In the genomic region with DNA sequence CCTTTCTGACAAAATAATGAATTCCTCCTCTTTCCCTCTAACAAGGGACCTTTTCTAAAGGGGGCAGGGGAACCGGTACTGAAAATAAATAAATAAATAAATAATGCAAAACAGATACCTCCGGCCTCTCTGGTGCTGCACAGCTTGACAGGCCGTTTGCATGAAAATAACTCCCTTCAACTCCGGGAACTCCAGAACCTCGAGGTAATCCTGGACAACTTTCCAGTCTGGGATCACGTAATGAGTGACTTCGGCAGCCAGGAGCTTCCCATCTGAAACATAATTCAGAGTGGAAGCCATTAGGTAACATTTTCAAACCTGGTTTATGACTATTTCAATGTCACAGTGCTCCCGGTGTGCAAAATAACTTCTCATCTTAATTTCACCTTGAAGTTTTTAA, we compare ENCODE assay signal across 9 mouse cellular contexts. TPM values are rescaled to one million over a fixed set of nuclear protein-coding genes. Genes with fewer than 3 reads are reported as not detected.
DNase-seq lines count a peak whose midpoint lies in the region; ATAC-seq and TF ChIP-seq lines count a peak whose summit lies in the region.
"Had no signal": no experiment of that assay in that cellular context is flagged by ENCODE, and none has a peak within 500 bp of the region (broad histone marks: within the 10 kb centered on the region; RNA-seq: fewer than 3 reads in every experiment).

No protein-coding gene starts in this region.

- H3K9me3 ChIP-seq in limb, embryonic 13.5 days: no peaks in the 10 kb centered on the region

- no peak overlapping the region; the same call in 1 of the 2 replicates for H3K27ac ChIP-seq in cerebellum, adult 2 months (ENCODE audit: insufficient read depth, low read length)
- H3K27ac ChIP-seq in testis, adult 2 months (ENCODE audit: control insufficient read depth, insufficient read depth, low read depth, low read length): no peak overlapping the region
- H3K27ac ChIP-seq in limb, embryonic 13.5 days: no peak overlapping the region

- no peak overlapping the region for H3K9ac ChIP-seq in limb, embryonic 13.5 days

- H3K4me2 ChIP-seq in limb, embryonic 13.5 days (replicated peaks): peak overlapping the region; percentile 72

- no peak overlapping the region for H3K4me3 ChIP-seq in cerebellum, adult 2 months (replicated peaks; ENCODE audit: insufficient read depth, low read depth, low read length)
- H3K4me3 ChIP-seq in testis, adult 2 months (ENCODE audit: control insufficient read depth, low read depth, low read length): peak overlapping the region; percentile 98
- H3K4me3 ChIP-seq in limb, embryonic 13.5 days: peak overlapping the region; percentile 78

- WGBS in cerebellum, adult 2 months: 20% methylated on average over 8 of the region's 8 CpGs
- 15% methylated on average over 8 of the region's 8 CpGs for WGBS in limb, embryonic 13.5 days

- TF ChIP-seq POLR2A in cerebellum, adult 2 months (IDR thresholded peaks at IDR 0.05; ENCODE audit: borderline replicate concordance, insufficient read depth, low read length): no peak
- TF ChIP-seq POLR2A in testis, adult 2 months (IDR thresholded peaks at IDR 0.05; ENCODE audit: control insufficient read depth, low read depth, low read length): no peak

- no peak for ATAC-seq in cerebellum, adult (ENCODE audit: insufficient number of reproducible peaks, low FRiP score, low TSS enrichment)
- ATAC-seq in limb, embryonic 13.5 days (ENCODE audit: low FRiP score, low read depth): no peak
- ATAC-seq in megakaryocyte, adult 5-6 weeks (ENCODE audit: poor library complexity, severe bottlenecking): no peak

- H3K36me3 ChIP-seq in testis, adult 2 months (ENCODE audit: control insufficient read depth, insufficient read depth, low read length): peaks cover 3% of the 10 kb centered on the region
- peaks cover 20% of the 10 kb centered on the region for H3K36me3 ChIP-seq in limb, embryonic 13.5 days

- DNase-seq in cerebellum, adult 2 months: peak; percentile 20
- DNase-seq in testis, postnatal 14 days (ENCODE audit: low spot score): no peak
- DNase-seq in spleen, postnatal 14 days (ENCODE audit: low spot score in 2 of 2): no peak
- no peak for DNase-seq in layer of hippocampus, adult 9-10 months (ENCODE audit: low spot score)
- DNase-seq: right cerebral cortex, adult 18-20 months had no signal

- TF ChIP-seq CTCF in cerebellum, adult 2 months (IDR thresholded peaks at IDR 0.05; ENCODE audit: borderline replicate concordance, insufficient read depth, low read depth, low read length): no peak
- no peak for TF ChIP-seq CTCF in testis, adult 2 months (IDR thresholded peaks at IDR 0.05; ENCODE audit: control insufficient read depth, insufficient read depth, insufficient replicate concordance, low read depth, low read length)

- H3K27me3 ChIP-seq in cerebellum, adult 2 months (ENCODE audit: control insufficient read depth, insufficient read depth, low read length): no peaks in the 10 kb centered on the region
- H3K27me3 ChIP-seq in testis, adult 2 months (ENCODE audit: control insufficient read depth, insufficient read depth, low read length): no peaks in the 10 kb centered on the region
- H3K27me3 ChIP-seq in limb, embryonic 13.5 days: no peaks in the 10 kb centered on the region

- H3K4me1 ChIP-seq in cerebellum, adult 2 months (ENCODE audit: control insufficient read depth, insufficient read depth, low read length): no peaks in the 10 kb centered on the region; the same call in 1 of the 2 replicates
- H3K4me1 ChIP-seq in testis, adult 2 months (ENCODE audit: control insufficient read depth, insufficient read depth, low read length): peaks cover 2% of the 10 kb centered on the region
- H3K4me1 ChIP-seq in limb, embryonic 13.5 days: peaks cover 27% of the 10 kb centered on the region

RNA-seq across cellular contexts. Expression of a gene that starts 1.7 kb away (rescaled TPM):
- polyA plus RNA-seq in cerebellum, adult 2 months (2012; rRNA removed): 41.7 and 43.0 TPM in 2 replicates
- polyA plus RNA-seq in testis, adult 2 months (2012; rRNA removed): 94.9 and 99.3 TPM in 2 replicates
- polyA plus RNA-seq in limb, embryonic 13.5 days (2015; fragmentation: Nextera tagmentation; extraction: Ambion mirVana): 21.4 and 23.0 TPM in 2 replicates
- 10.7 and 15.0 TPM in 2 replicates for total RNA-seq in megakaryocyte, adult 5-6 weeks (2015)
- 21.9 and 23.4 TPM in 2 replicates for total RNA-seq in megakaryocyte, adult 5-6 weeks (2017)

RNA-seq across cellular contexts. Expression of a gene that starts 46.1 kb away (rescaled TPM):
- 66.9 and 85.2 TPM in 2 replicates for polyA plus RNA-seq in cerebellum, adult 2 months (2012; rRNA removed)
- polyA plus RNA-seq in testis, adult 2 months (2012; rRNA removed): 0.30 TPM in 2 replicates
- 1.2 TPM in 2 replicates for polyA plus RNA-seq in limb, embryonic 13.5 days (2015; fragmentation: Nextera tagmentation; extraction: Ambion mirVana)
- 0.04 TPM in 1 of 2 replicates, not detected in the other for total RNA-seq in megakaryocyte, adult 5-6 weeks (2015)
- 0.04 TPM in 1 of 2 replicates, not detected in the other for total RNA-seq in megakaryocyte, adult 5-6 weeks (2017)

RNA-seq across cellular contexts. Expression of a gene that starts 58.0 kb away (rescaled TPM):
- 40.8 and 44.6 TPM in 2 replicates for polyA plus RNA-seq in cerebellum, adult 2 months (2012; rRNA removed)
- polyA plus RNA-seq in testis, adult 2 months (2012; rRNA removed): 22.1 and 26.3 TPM in 2 replicates
- 218 and 225 TPM in 2 replicates for polyA plus RNA-seq in limb, embryonic 13.5 days (2015; fragmentation: Nextera tagmentation; extraction: Ambion mirVana)
- 132 and 155 TPM in 2 replicates for total RNA-seq in megakaryocyte, adult 5-6 weeks (2015)
- total RNA-seq in megakaryocyte, adult 5-6 weeks (2017): 163 and 193 TPM in 2 replicates

Comparison
In these comparisons a context has a peak if more than half of its experiments do, and no peak if none do; other contexts are left out.
1. DNase-seq: peak in cerebellum, adult 2 months (2 of 2); none in testis, postnatal 14 days (single experiment), spleen, postnatal 14 days (0 of 2) and layer of hippocampus, adult 9-10 months (single experiment).
2. RNA of a gene that starts 46.1 kb away (polyA plus RNA-seq): 66.9 to 85.2 TPM in cerebellum, adult 2 months; 1.2 TPM in limb, embryonic 13.5 days and 0.30 TPM in testis, adult 2 months; every median in the first group is over 10 times any median in the second.